ENCODE assay signal across 12 mouse cellular contexts in genomic region chr4:133159646-133160045, GRCm38 (mm10). TPM values are rescaled to one million over a fixed set of nuclear protein-coding genes. Genes with fewer than 3 reads are reported as not detected.
DNase-seq lines count a peak whose midpoint lies in the region; TF ChIP-seq lines count a peak whose summit lies in the region.
"Had no signal": no experiment of that assay in that cellular context is flagged by ENCODE, and none has a peak within 500 bp of the region (broad histone marks: within the 10 kb centered on the region; RNA-seq: fewer than 3 reads in every experiment).

No protein-coding gene starts in this region.

- no peak for TF ChIP-seq CTCF in gastrocnemius, adult 2 months (IDR thresholded peaks at IDR 0.05)
- TF ChIP-seq CTCF in embryonic fibroblast, embryonic 13.5 days (IDR thresholded peaks at IDR 0.05; ENCODE audit: borderline replicate concordance, insufficient read depth, low read length), result no peak

- H3K4me1 ChIP-seq in embryonic fibroblast, embryonic 13.5 days (ENCODE audit: control insufficient read depth, insufficient read depth, low read length), result peaks cover 16% of the 10 kb centered on the region

- intact Hi-C loops in gastrocnemius, adult 2 months (cut with DNase I), result no loop called here

- H3K4me3 ChIP-seq in gastrocnemius, adult 2 months, result no peak overlapping the region
- no peak overlapping the region for H3K4me3 ChIP-seq in embryonic fibroblast, embryonic 13.5 days (ENCODE audit: insufficient read depth, low read length)

- no peak for TF ChIP-seq POLR2A in embryonic fibroblast, embryonic 13.5 days (IDR thresholded peaks at IDR 0.05; ENCODE audit: low read depth, low read length)

- no peak for DNase-seq in gastrocnemius, adult 2 months
- no peak for DNase-seq in gastrocnemius, adult 18-20 months (ENCODE audit: low spot score)
- peak; percentile 56 for DNase-seq in lung, postnatal 36 days
- DNase-seq in lung, adult 18-20 months, result no peak
- DNase-seq in cerebellum, adult 18-20 months, result no peak
- DNase-seq in cerebellum, adult 11 months, result no peak
- no peak for DNase-seq in retina, postnatal 1 day
- DNase-seq: cerebellum, postnatal 10 days; gastrocnemius, postnatal 14 days; kidney, postnatal 14 days; lung, adult 2 months had no signal

- H3K27ac ChIP-seq in gastrocnemius, adult 2 months, result peak overlapping the region; percentile 59
- H3K27ac ChIP-seq in embryonic fibroblast, embryonic 13.5 days (ENCODE audit: insufficient read depth, low read length), result peak overlapping the region; percentile 72; the same call in 1 of the 2 replicates

RNA-seq across cellular contexts. Expression of gene Wasf2, which starts 29.3 kb away (rescaled TPM):
- 10 to 100 TPM; 34.9 to 35.6 TPM for total RNA-seq in gastrocnemius, adult 2 months (2021)
- total RNA-seq in gastrocnemius, adult 18-20 months (2021), result 10 to 100 TPM; 29.1 to 33.3 TPM
- 101 and 107 TPM in 2 replicates for polyA plus RNA-seq in embryonic fibroblast, embryonic 13.5 days (2011; ENCODE audit: insufficient read length, low read depth, missing spikeins)

RNA-seq across cellular contexts. Expression of gene Cd164l2, which starts 52.3 kb away (rescaled TPM):
- under 1 TPM in 1 of 2 experiments, not detected in 1; 0.26 TPM for total RNA-seq in gastrocnemius, adult 2 months (2021)
- not detected for total RNA-seq in gastrocnemius, adult 18-20 months (2021)
- polyA plus RNA-seq in embryonic fibroblast, embryonic 13.5 days (2011; ENCODE audit: insufficient read length, low read depth, missing spikeins), result not detected in 2 replicates
- total RNA-seq: gastrocnemius, postnatal 14 days had no signal

RNA-seq across cellular contexts. Expression of gene Gpr3, which starts 52.7 kb away (rescaled TPM):
- not detected for total RNA-seq in gastrocnemius, adult 2 months (2021)
- total RNA-seq in gastrocnemius, adult 18-20 months (2021), result not detected
- polyA plus RNA-seq in embryonic fibroblast, embryonic 13.5 days (2011; ENCODE audit: insufficient read length, low read depth, missing spikeins), result 0.20 TPM in 1 of 2 replicates, not detected in the other
- total RNA-seq: gastrocnemius, postnatal 14 days had no signal
